Mouse (Mus musculus) limb, embryonic 13.5 days (tissue): ENCODE results near the gene Cd5. TPM values are rescaled to one million over a fixed set of nuclear protein-coding genes. Genes with fewer than 3 reads are reported as not detected.

Experiments used
- ATAC-seq: fragments of 200-750 bp; cut with Nextera tagmentation; 2 replicates; pipeline ENCODE4 v1.8.0; 2017; ENCODE audit warnings: low read depth, moderate number of reproducible peaks, moderate TSS enrichment; ENCODE audit not compliant: low FRiP score
- H3K27ac ChIP-seq: fragments of 300-500 bp; sonication (generic); 2 replicates; pipeline ENCODE4 v1.5.1; 2015; ENCODE audit warnings: inconsistent platforms, mild to moderate bottlenecking, moderate library complexity
- H3K27me3 ChIP-seq: fragments of 300-500 bp; sonication (generic); 2 replicates; pipeline ENCODE4 v1.6.1; 2015; ENCODE audit warnings: mild to moderate bottlenecking, inconsistent platforms
- H3K36me3 ChIP-seq: fragments of 300-500 bp; sonication (generic); 2 replicates; pipeline ENCODE4 v1.6.1; 2015; ENCODE audit warnings: inconsistent platforms, mild to moderate bottlenecking, moderate library complexity
- H3K4me1 ChIP-seq: fragments of 300-500 bp; sonication (generic); 2 replicates; pipeline ENCODE4 v1.6.1; 2015; ENCODE audit warnings: inconsistent platforms
- H3K4me2 ChIP-seq: fragments of 300-500 bp; sonication (generic); replicated peaks from 2 replicates; pipeline ENCODE4 v1.6.1; 2015; ENCODE audit warnings: inconsistent platforms, mild to moderate bottlenecking, moderate library complexity
- H3K4me3 ChIP-seq: fragments of 300-500 bp; sonication (generic); 2 replicates; pipeline ENCODE4 v1.5.1; 2015; ENCODE audit warnings: moderate library complexity, mild to moderate bottlenecking, inconsistent platforms
- H3K9ac ChIP-seq: fragments of 300-500 bp; sonication (generic); 2 replicates; pipeline ENCODE4 v1.6.1; 2015; ENCODE audit warnings: mild to moderate bottlenecking, inconsistent platforms
- H3K9me3 ChIP-seq: fragments of 300-500 bp; sonication (generic); 2 replicates; pipeline ENCODE4 v1.6.1; 2016; ENCODE audit warnings: inconsistent platforms
- WGBS: fragments of 180-500 bp; shearing (Covaris S2); methylation state at CpG from one replicate; pipeline ENCODE4 v1.1.7; 2015; 5-methylcytosine and 5-hydroxymethylcytosine counted together
- polyA plus RNA-seq: library from polyadenylated mRNA; unstranded; fragments of >200 nt; fragmentation: Nextera tagmentation; extraction: Ambion mirVana; gene quantifications from 2 replicates; pipeline ENCODE4 v1.2.1, GENCODE M21; 2015

The Cd5 gene
- polyA plus RNA-seq, 1 experiment from 2014 or later: 0.08 TPM

- 32% methylated on average over 1 of the region's 1 CpGs for WGBS
- H3K4me3 ChIP-seq: no peak overlapping the region
- no peaks in the 10 kb centered on the region for H3K9me3 ChIP-seq
- no peak overlapping the region for H3K9ac ChIP-seq
- no peak overlapping the region for H3K27ac ChIP-seq
- H3K4me2 ChIP-seq: no peak overlapping the region
- peak; percentile 57; the same call in 1 of the 2 replicates for ATAC-seq
- no peaks in the 10 kb centered on the region for H3K27me3 ChIP-seq
- no peaks in the 10 kb centered on the region for H3K36me3 ChIP-seq
- H3K4me1 ChIP-seq: no peaks in the 10 kb centered on the region
Measured at GRCm38 (mm10) chr19:10673275-10673674, 65.5 kb downstream of the Cd5 start.

GRCm38 (mm10) chr19:10671854-10672417 lies 66.9 kb downstream of the Cd5 start:
- no peak overlapping the region for H3K9ac ChIP-seq
- 43% methylated on average over 9 of the region's 9 CpGs for WGBS
- no peak for ATAC-seq

GRCm38 (mm10) chr19:10671319-10671718 lies 67.5 kb downstream of the Cd5 start:
- ATAC-seq: no peak
- Histone ChIP-seq H3K4me3 (no peak overlapping the region), H3K9me3 (no peaks in the 10 kb centered on the region), H3K27ac (no peak overlapping the region), H3K4me2 (no peak overlapping the region), H3K9ac (no peak overlapping the region), H3K4me1 (no peaks in the 10 kb centered on the region), H3K27me3 (no peaks in the 10 kb centered on the region), H3K36me3 (no peaks in the 10 kb centered on the region)
- 81% methylated on average over 4 of the region's 4 CpGs for WGBS

More at GRCm38 (mm10) chr19:10671854-10672417, 66.9 kb downstream of the Cd5 start:
- H3K27ac ChIP-seq: no peak overlapping the region
- no peaks in the 10 kb centered on the region for H3K36me3 ChIP-seq
- no peaks in the 10 kb centered on the region for H3K27me3 ChIP-seq
- H3K4me2 ChIP-seq: no peak overlapping the region
- no peak overlapping the region for H3K4me3 ChIP-seq
- no peaks in the 10 kb centered on the region for H3K4me1 ChIP-seq
- H3K9me3 ChIP-seq: no peaks in the 10 kb centered on the region

Other genes with a start within 250 kb of the Cd5 start
- gene Cpsf7, start 213.7 kb downstream of the Cd5 start, polyA plus RNA-seq: 48.5 and 51.4 TPM in 2 replicates
- gene Sdhaf2, start 212.9 kb downstream of the Cd5 start, polyA plus RNA-seq: 60.4 and 66.2 TPM in 2 replicates
- gene Tmem216, start 182.8 kb downstream of the Cd5 start, polyA plus RNA-seq: 57.2 and 62.8 TPM in 2 replicates
- gene Cyb561a3, start 161.8 kb downstream of the Cd5 start, polyA plus RNA-seq: 15.9 and 19.3 TPM in 2 replicates
- gene Tmem138, start 161.6 kb downstream of the Cd5 start, polyA plus RNA-seq: 39.4 and 39.7 TPM in 2 replicates
- gene Ddb1, start 133.7 kb downstream of the Cd5 start, polyA plus RNA-seq: 400 and 416 TPM in 2 replicates
- 15.2 and 15.7 TPM in 2 replicates for gene Tkfc, start 133.3 kb downstream of the Cd5 start, polyA plus RNA-seq
- 4.2 and 4.7 TPM in 2 replicates for gene Vwce, start 104.8 kb downstream of the Cd5 start, polyA plus RNA-seq
- 0.10 TPM in 1 of 2 replicates, not detected in the other for gene Pga5, start 60.9 kb downstream of the Cd5 start, polyA plus RNA-seq
- 38.3 and 40.9 TPM in 2 replicates for gene Vps37c, start 50.3 kb downstream of the Cd5 start, polyA plus RNA-seq
- not detected in 2 replicates for gene Cd6, start 91.1 kb upstream of the Cd5 start, polyA plus RNA-seq
- 0.47 and 0.88 TPM in 2 replicates for gene Slc15a3, start 100.7 kb upstream of the Cd5 start, polyA plus RNA-seq
- gene Tmem132a, start 130.9 kb upstream of the Cd5 start, polyA plus RNA-seq: 106 and 111 TPM in 2 replicates
- gene Tmem109, start 143.0 kb upstream of the Cd5 start, polyA plus RNA-seq: 92.0 and 100 TPM in 2 replicates
- 49.9 and 50.9 TPM in 2 replicates for gene Prpf19, start 156.2 kb upstream of the Cd5 start, polyA plus RNA-seq
- not detected in 2 replicates for gene Zp1, start 181.6 kb upstream of the Cd5 start, polyA plus RNA-seq
- 0.10 TPM in 1 of 2 replicates, not detected in the other for gene Ptgdr2, start 198.2 kb upstream of the Cd5 start, polyA plus RNA-seq
- gene Ccdc86, start 210.3 kb upstream of the Cd5 start, polyA plus RNA-seq: 29.7 and 30.4 TPM in 2 replicates
- 0.38 TPM in 1 of 2 replicates, not detected in the other for gene Ms4a10, start 235.7 kb upstream of the Cd5 start, polyA plus RNA-seq